Mouse (Mus musculus) thymus, postnatal 4 days (tissue): ENCODE measurements at regions not wholly inside any gene's neighbourhood (a gene's known extent, or its start where the extent isn't known, plus 50 kb on each side); places are given as distances from the start of the nearest gene placed in this dataset.
"Not testable (repeated sequence)": the region's sequence is repeated elsewhere in the genome, so short reads cannot be mapped to it uniquely, and the experiment has no call there.

ENCODE experiments used
- DNase-seq: peaks from one replicate; pipeline ENCODE4 v3.0.0; 2021

GRCm38 (mm10) chr17:6853641-6854040 lies 71.1 kb upstream of the Ezr start:
- no peak for DNase-seq

DNA sequence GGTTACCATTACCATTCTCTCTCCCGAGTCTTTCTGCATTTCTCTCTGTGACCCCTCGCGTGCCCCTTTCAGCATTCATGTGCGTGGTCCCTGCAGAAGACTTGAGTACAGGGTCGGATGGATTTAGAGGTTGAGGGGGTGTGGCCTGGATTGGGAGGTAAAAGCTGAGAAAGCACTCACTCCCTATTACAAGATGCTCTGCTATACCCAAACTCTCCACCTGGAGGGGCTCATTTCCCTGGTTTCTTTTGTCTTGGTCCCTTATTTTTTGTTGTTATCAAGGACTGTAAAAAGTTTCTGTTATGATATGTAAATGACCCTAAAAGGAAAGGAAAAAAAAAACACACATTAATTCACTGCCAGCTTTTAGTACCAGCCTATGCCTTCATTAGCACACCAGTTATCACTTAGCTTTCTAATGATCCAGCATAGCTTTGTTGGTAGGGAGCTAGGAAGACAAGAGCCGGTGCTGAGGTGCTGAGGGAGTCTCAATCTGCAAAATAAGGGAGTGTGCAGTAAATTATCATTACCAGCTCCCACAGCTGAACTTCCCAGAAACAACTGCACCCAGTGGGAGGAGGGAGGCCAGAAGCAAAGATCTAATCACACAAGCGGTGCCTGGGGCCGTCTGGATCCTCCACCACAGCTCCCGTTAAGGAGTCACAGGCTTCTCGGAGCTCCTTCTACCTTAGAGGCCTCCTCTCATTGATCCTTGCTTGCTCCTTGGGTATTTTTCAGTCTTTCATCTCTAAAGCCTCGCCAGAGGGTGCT lies 69.8 kb upstream of the Ezr start:
- DNase-seq = peak; percentile 59

- no peak for DNase-seq
Measured at GRCm38 (mm10) chr17:6850513-6850912, 67.9 kb upstream of the Ezr start.

DNA sequence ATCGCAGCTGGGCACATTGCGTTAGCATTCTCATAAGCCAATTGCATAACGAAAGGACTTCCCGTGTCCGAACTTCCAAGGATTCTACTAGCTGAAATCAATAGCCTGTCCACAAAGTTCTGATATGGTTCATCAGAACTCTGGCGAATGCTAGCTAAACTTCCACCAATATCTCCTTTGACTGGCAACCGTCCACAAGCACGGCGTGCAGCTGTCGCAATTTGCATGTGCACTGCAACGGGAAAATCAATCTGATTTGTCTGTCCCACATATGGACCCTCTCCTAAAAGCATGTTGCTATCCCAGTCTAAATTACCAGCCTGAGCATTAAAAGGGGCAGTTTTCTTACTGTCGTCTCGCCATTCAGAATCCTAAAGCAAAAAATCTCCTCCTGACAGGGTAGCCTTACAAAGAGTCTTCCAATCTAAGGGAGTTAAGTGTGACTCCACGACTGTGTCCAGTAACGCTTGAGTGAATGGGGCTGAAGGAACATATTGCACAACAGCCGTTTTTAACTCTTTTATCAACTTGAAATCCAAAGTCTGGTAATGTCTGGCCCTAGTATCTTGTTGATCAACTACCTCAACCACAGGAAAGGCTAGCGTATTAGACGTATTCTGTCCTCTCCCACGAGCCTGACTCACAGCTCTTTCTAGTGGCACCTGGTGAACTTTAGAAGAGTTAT lies 59.3 kb upstream of the Ezr start:
- DNase-seq = not testable (repeated sequence)

GRCm38 (mm10) chr17:6835333-6835916 lies 52.8 kb upstream of the Ezr start:
- no peak for DNase-seq
